In the genomic region with DNA sequence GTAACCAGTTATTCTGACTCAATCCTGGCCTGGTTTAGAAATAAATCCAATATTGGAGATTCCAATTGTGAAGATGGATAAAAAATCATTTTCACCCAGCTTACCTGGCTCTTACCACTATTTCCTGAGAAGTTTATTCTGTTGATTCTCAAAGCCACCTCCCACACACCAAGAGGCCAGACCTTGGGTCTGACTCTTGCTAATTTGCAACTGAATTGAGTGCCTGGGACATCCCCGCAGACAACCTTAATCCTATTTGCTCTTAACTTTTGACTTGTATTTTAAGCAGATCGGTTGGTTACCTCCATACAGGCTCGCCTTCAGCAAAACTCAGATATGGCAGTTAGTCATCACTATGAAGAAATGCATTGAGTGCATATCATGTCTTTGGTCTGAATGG, we compare ENCODE assay signal across 24 mouse cellular contexts.
"Had no signal": no experiment of that assay in that cellular context is flagged by ENCODE, and none has a peak within 500 bp of the region (broad histone marks: within the 10 kb centered on the region; RNA-seq: fewer than 3 reads in every experiment).

No protein-coding gene starts in this region.

- H3K27ac ChIP-seq: embryonic facial prominence, embryonic 10.5 days; embryonic facial prominence, embryonic 12.5 days; embryonic facial prominence, embryonic 13.5 days; embryonic facial prominence, embryonic 15.5 days; forebrain, embryonic 10.5 days; forebrain, embryonic 12.5 days; forebrain, embryonic 13.5 days; forebrain, embryonic 15.5 days; gastrocnemius, adult 2 months; heart, adult 2 months had no signal

- H3K4me1 ChIP-seq: embryonic facial prominence, embryonic 10.5 days; embryonic facial prominence, embryonic 12.5 days; embryonic facial prominence, embryonic 13.5 days; embryonic facial prominence, embryonic 15.5 days; forebrain, embryonic 10.5 days; forebrain, embryonic 12.5 days; forebrain, embryonic 13.5 days; heart, embryonic 12.5 days had no signal

- DNase-seq: cerebellum, adult 9-10 months; cerebellum, adult 9-11 months; cerebellum, postnatal 10 days; cerebellum, postnatal 14 days; cerebellum, postnatal 36 days; embryo, embryonic 11 days; forebrain, postnatal 0 days; gastrocnemius, adult 2 months; gastrocnemius, postnatal 10 days; gastrocnemius, postnatal 14 days; gastrocnemius, postnatal 25 days; gastrocnemius, postnatal 36 days; heart, adult 18-20 months; heart, adult 2 months had no signal

- H3K27me3 ChIP-seq: embryonic facial prominence, embryonic 12.5 days; embryonic facial prominence, embryonic 13.5 days; embryonic facial prominence, embryonic 15.5 days; forebrain, embryonic 12.5 days; forebrain, embryonic 13.5 days; forebrain, embryonic 15.5 days; heart, embryonic 12.5 days had no signal

- H3K36me3 ChIP-seq: embryonic facial prominence, embryonic 10.5 days; embryonic facial prominence, embryonic 12.5 days; embryonic facial prominence, embryonic 13.5 days; embryonic facial prominence, embryonic 15.5 days; forebrain, embryonic 10.5 days; forebrain, embryonic 12.5 days; forebrain, embryonic 15.5 days; heart, embryonic 12.5 days had no signal

- H3K9ac ChIP-seq: embryonic facial prominence, embryonic 12.5 days; embryonic facial prominence, embryonic 13.5 days; embryonic facial prominence, embryonic 15.5 days; forebrain, embryonic 12.5 days; forebrain, embryonic 13.5 days; forebrain, embryonic 15.5 days; forebrain, postnatal 0 days; heart, embryonic 12.5 days had no signal

- H3K9me3 ChIP-seq: embryonic facial prominence, embryonic 10.5 days; embryonic facial prominence, embryonic 12.5 days; embryonic facial prominence, embryonic 15.5 days; forebrain, embryonic 10.5 days; forebrain, embryonic 12.5 days; forebrain, embryonic 13.5 days; forebrain, embryonic 15.5 days; heart, embryonic 12.5 days had no signal

- H3K4me3 ChIP-seq: embryonic facial prominence, embryonic 10.5 days; embryonic facial prominence, embryonic 12.5 days; embryonic facial prominence, embryonic 13.5 days; embryonic facial prominence, embryonic 15.5 days; erythroblast, embryonic 14.5 days; forebrain, embryonic 10.5 days; forebrain, embryonic 12.5 days; forebrain, embryonic 13.5 days; forebrain, embryonic 15.5 days; gastrocnemius, adult 2 months; heart, adult 2 months; heart, embryonic 12.5 days had no signal
